Mouse (Mus musculus) B cell, adult 62 days (primary cell): ENCODE data around the gene Rheb. TPM values are rescaled to one million over a fixed set of nuclear protein-coding genes. Genes with fewer than 3 reads are reported as not detected.

Experiments
- total RNA-seq: library from RNA; stranded (reverse); gene quantifications from 4 replicates; pipeline ENCODE4 v1.2.4, GENCODE M21; 2023

Rheb gene
- total RNA-seq: 63.1 to 68.2 TPM (median 65.6 TPM) in 4 replicates

DNA sequence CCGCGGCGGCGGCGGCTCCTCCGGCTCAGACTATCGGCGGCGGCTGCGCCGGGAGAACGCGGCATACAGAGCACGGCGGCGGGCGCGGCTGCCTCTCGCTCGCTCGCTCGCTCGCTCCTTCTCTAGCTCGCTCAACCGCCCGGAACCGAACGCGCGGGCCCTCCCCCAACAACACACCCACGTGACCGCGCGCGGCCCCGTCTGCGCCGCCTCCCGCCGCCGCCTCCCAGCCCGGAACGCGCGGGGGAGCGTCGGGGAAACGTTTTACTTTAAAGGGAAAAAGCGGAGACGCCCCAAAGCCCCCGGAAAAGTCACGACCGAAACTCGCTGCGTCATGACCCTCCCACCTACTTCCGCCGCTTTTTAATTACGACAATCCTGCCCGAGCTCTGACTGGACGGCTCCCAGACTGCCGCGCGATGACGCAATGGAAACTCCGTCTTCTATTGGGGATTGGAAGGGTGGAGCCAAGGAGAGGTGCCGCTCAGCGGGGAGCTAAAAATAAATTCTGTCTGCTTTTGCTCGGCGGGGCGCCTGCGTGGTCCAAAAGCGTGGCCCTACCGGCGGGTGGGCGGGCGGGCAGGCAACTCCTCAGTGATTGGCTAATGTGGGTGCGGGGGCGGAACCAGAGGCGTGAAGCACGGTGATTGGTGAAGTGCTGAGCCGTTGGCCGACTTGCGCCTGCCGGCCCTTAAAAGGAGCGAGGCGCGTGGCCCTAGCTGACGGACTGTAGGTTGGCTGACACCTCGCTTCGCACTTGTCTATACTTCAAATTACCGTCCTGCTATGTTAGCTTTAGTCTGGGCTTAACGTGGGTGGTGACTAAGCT is at the start of gene Rheb:
Gene Rheb, minus strand, starts transcription at position 351 of the 829 bp plus-strand sequence.

DNA sequence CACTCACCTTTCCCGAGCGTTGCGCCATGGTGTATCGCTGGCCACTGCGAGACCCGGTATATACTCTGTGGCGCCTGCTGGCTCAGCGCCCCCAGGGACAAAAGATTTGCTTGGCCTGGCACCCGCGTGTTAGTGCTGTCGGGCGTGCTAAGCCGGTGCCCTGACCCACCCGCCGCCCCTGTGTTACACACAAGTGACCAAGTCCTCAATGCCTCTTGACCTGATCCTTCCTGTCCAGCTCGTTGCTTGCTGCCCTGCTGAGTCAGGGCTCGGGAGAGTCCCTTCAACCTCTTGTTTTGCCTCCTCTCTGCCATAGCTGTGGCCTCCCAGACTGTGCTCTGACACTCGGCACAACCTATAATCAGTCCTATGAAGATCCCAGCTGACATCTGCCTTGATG is 84.6 kb downstream of the Rheb start, which contains the start of gene Crygn:
Gene Crygn, minus strand, starts transcription at position 193 of the 400 bp plus-strand sequence.

Other genes starting within 250 kb of the Rheb start
- gene Smarcd3, start 218.2 kb downstream of the Rheb start, total RNA-seq: not detected in 4 replicates
- 90.3 to 94.0 TPM (median 92.4 TPM) in 4 replicates for gene Nub1, start 157.1 kb downstream of the Rheb start, total RNA-seq
- not detected in 4 replicates for gene Wdr86, start 111.9 kb downstream of the Rheb start, total RNA-seq
- gene Crygn, start 84.6 kb downstream of the Rheb start, total RNA-seq: not detected in 4 replicates